Mouse (Mus musculus) embryonic fibroblast, embryonic 13.5 days (primary cell): ENCODE measurements at regions not wholly inside any gene's neighbourhood (a gene's known extent, or its start where the extent isn't known, plus 50 kb on each side); places are given as distances from the start of the nearest gene placed in this dataset.

ENCODE experiments used
- H3K27ac ChIP-seq: 2 replicates; pipeline ENCODE4 v1.5.1; 2012; ENCODE audit warnings: low read length, control low read depth, inconsistent platforms; ENCODE audit not compliant: insufficient read depth
- H3K4me1 ChIP-seq: 2 replicates; pipeline ENCODE4 v1.6.1; 2011; ENCODE audit warnings: low read length; ENCODE audit not compliant: control insufficient read depth, insufficient read depth
- H3K4me3 ChIP-seq: 2 replicates; pipeline ENCODE4 v1.5.1; 2011; ENCODE audit warnings: mild to moderate bottlenecking, control low read depth, low read length; ENCODE audit not compliant: insufficient read depth
- CTCF ChIP-seq: IDR thresholded peaks from 2 replicates; pipeline ENCODE4 v1.5.1; 2011; ENCODE audit warnings: mild to moderate bottlenecking, control low read depth, low read length, moderate library complexity, borderline replicate concordance; ENCODE audit not compliant: insufficient read depth
- POLR2A ChIP-seq: IDR thresholded peaks from 2 replicates; pipeline ENCODE4 v1.6.1; 2011; ENCODE audit warnings: low read depth, mild to moderate bottlenecking, control low read depth, low read length, moderate library complexity

- TF ChIP-seq POLR2A (no peak), CTCF (no peak)
- H3K27ac ChIP-seq = no peak overlapping the region
- no peak overlapping the region for H3K4me3 ChIP-seq
- H3K4me1 ChIP-seq = no peaks in the 10 kb centered on the region
Measured at GRCm38 (mm10) chr1:185900316-185900715, 216.8 kb downstream of the Lyplal1 start.

DNA sequence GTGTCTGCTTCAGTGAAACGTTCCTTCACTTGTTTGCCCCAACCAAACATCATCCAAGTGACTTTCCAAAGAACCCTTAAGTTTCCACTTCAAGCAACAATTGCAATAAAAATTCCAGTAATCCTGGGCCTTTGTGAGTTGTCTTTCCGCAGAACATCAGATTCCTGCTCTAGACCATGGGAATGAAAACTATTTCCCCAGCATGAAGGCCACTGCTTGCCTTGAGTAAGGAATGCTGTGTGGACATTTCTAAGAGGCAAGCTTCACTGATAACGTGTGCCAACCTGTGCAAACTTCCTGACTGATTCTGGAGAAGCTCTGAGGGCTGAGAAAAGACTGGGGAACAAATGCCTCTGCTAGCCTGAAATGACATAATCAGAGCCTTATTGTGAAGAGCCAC lies 214.7 kb downstream of the Lyplal1 start:
- TF ChIP-seq POLR2A (no peak), CTCF (no peak)
- H3K4me3 ChIP-seq = no peak overlapping the region
- H3K27ac ChIP-seq = no peak overlapping the region

DNA sequence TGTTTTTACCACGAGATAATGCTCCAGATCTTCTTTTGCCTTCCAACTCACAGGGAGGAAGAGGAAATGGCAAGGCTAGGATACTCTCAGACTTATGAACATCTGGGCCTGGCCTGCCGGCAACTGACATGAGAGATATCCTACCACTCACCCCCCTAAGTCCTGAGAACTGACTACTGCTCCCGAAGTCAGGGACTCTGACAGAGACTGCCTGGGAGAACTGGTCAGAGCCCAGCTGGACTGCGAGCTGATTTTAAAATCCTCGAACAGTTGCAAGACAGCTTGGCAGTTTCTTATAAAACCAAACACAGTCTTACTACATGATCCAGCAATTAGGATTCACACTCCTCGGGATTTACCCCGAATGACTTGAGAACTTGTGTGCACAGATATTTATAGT lies 211.4 kb downstream of the Lyplal1 start:
- Histone ChIP-seq H3K4me1 (no peaks in the 10 kb centered on the region), H3K4me3 (no peak overlapping the region), H3K27ac (no peak overlapping the region)
- TF ChIP-seq POLR2A = no peak
- no peak for TF ChIP-seq CTCF

More for the DNA sequence above, 214.7 kb downstream of the Lyplal1 start:
- H3K4me1 ChIP-seq = no peaks in the 10 kb centered on the region

DNA sequence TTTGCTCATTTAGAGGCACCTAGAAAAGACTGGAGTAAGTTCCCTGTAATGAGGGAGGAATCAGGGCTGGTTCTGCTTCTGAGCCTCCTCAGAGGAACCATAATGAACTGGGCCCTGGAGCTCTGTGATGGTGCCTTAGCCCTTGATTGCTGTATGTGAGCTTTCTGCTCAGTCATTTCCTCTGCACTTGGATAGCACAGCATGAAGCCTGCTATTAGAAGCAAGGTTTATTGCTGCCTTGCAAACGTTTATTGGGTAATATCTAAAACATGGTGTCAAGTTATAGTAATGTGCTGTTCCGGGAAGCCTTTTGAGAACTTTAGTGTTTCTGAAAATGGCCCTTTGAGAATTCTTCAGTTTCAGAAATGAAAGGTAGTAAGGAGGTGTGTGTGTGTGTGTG lies 201.5 kb downstream of the Lyplal1 start:
- TF ChIP-seq CTCF (no peak), POLR2A (no peak)
- H3K4me1 ChIP-seq = no peaks in the 10 kb centered on the region
- H3K4me3 ChIP-seq = no peak overlapping the region
- no peak overlapping the region for H3K27ac ChIP-seq

DNA sequence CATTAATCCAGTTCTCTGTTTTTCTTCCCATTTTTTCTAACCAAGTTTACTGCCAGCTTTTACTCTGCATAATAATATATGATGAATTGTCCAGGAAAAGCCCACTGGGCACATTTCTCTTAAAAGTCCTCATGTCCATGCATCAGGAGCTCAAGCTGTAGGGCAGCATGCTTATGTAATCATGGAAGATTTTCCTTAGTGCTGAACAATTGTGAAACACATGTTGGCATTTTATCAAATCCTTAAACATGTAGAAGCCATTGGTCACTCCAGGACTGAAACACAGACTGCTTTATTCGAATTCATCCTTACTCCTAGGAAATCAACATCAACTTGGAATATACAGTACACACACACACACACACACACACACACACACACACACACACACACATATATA lies 198.4 kb downstream of the Lyplal1 start:
- Histone ChIP-seq H3K4me3 (no peak overlapping the region), H3K4me1 (no peaks in the 10 kb centered on the region), H3K27ac (no peak overlapping the region)
- TF ChIP-seq CTCF (no peak), POLR2A (no peak)

- TF ChIP-seq POLR2A (no peak), CTCF (no peak)
Measured at GRCm38 (mm10) chr1:185923723-185924122, 193.4 kb downstream of the Lyplal1 start.

DNA sequence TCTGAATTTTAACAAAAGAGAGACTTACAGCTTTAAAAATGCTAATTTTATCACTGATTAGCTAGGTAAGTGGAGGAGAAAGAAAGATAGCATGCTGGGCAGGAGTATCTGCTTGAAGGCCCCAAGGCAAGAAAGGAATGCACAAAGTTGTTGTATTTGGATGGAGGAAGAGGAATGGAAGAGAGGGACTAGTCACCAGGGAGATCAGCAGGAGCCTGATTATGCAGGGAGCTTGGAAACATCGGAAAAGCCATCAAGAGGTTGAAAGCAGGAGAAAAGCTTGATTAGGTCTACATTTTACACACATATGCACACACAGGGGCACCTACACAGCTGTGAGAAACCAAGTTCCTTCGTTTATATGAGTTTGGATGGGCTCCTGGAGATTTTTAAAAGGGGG lies 188.1 kb downstream of the Lyplal1 start:
- TF ChIP-seq POLR2A = no peak
- TF ChIP-seq CTCF = no peak
- no peak overlapping the region for H3K27ac ChIP-seq
- H3K4me1 ChIP-seq = no peaks in the 10 kb centered on the region

More at GRCm38 (mm10) chr1:185923723-185924122, 193.4 kb downstream of the Lyplal1 start:
- Histone ChIP-seq H3K4me1 (no peaks in the 10 kb centered on the region), H3K4me3 (no peak overlapping the region), H3K27ac (no peak overlapping the region)

GRCm38 (mm10) chr1:185929761-185930160 lies 187.3 kb downstream of the Lyplal1 start:
- Histone ChIP-seq H3K4me1 (no peaks in the 10 kb centered on the region), H3K4me3 (no peak overlapping the region), H3K27ac (no peak overlapping the region)
- TF ChIP-seq POLR2A (no peak), CTCF (no peak)

More for the DNA sequence above, 188.1 kb downstream of the Lyplal1 start:
- no peak overlapping the region for H3K4me3 ChIP-seq

GRCm38 (mm10) chr1:185933623-185934022 lies 183.5 kb downstream of the Lyplal1 start:
- H3K4me1 ChIP-seq = no peaks in the 10 kb centered on the region
- no peak overlapping the region for H3K27ac ChIP-seq
- no peak for TF ChIP-seq CTCF
- no peak for TF ChIP-seq POLR2A
- H3K4me3 ChIP-seq = no peak overlapping the region

DNA sequence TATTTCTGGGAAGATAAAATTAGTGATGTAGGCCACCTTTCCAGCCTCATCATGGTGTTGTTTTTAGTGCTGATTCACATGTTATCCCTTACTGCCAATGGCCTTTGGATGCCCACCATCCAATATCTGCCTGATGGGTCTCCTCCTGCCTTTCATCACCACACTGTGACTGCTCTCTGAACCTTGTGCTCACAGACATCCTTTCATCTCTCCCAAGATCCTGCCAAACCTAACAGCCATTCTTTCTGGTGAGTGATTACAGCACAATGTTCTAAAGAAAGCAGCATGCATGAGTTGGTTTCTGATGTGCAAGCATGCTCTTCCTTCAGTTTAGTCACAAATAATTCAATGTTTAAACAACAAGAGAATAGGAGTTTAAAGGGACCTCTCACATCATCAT lies 180.1 kb downstream of the Lyplal1 start:
- TF ChIP-seq POLR2A = no peak
- no peak for TF ChIP-seq CTCF
- Histone ChIP-seq H3K27ac (no peak overlapping the region), H3K4me3 (no peak overlapping the region), H3K4me1 (no peaks in the 10 kb centered on the region; the same call in 1 of the 2 replicates)

DNA sequence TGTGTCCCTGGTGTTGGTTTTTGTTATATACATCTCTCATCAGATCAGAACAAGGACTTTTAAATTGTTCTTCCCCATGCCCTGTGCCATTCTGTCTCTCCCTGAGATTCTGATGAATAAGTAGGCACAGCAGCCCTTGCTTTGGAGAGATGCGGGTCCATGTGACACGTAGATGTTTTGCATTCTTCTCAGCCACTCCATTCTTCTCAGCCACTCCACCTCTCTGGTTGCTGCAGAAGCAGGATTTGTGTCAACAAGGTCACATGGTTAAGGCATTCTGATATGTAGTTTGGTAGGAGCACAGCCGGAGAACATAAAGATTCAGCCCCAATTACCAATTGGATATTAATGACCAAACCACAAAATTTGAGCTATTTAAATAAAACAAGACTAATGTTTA lies 177.2 kb downstream of the Lyplal1 start:
- Histone ChIP-seq H3K4me3 (no peak overlapping the region), H3K4me1 (no peaks in the 10 kb centered on the region; the same call in 1 of the 2 replicates), H3K27ac (no peak overlapping the region)
- TF ChIP-seq CTCF (no peak), POLR2A (no peak)

GRCm38 (mm10) chr1:185940511-185940910 lies 176.6 kb downstream of the Lyplal1 start:
- TF ChIP-seq CTCF (no peak), POLR2A (no peak)
- Histone ChIP-seq H3K4me3 (no peak overlapping the region), H3K4me1 (no peaks in the 10 kb centered on the region; the same call in 1 of the 2 replicates), H3K27ac (no peak overlapping the region)
